Mouse (Mus musculus): ENCODE results near the gene Ssbp2.

GRCm38 (mm10) chr13:91478011-91478410 lies 17.9 kb downstream of the Ssbp2 start:
- TF ChIP-seq CTCF (IDR thresholded peaks at IDR 0.05; ENCODE audit: borderline replicate concordance, control insufficient read depth, extremely low read depth, insufficient read depth, low read length, poor library complexity), result no peak
- TF ChIP-seq POLR2A (IDR thresholded peaks at IDR 0.05; ENCODE audit: control insufficient read depth, extremely low read depth, insufficient read depth, low read length, poor library complexity), result no peak

All from thymus, adult 2 months (tissue).